Mouse (Mus musculus) forebrain, embryonic 11.5 days (tissue): Measurements from ENCODE around the gene Pde7b. TPM values are rescaled to one million over a fixed set of nuclear protein-coding genes. Genes with fewer than 3 reads are reported as not detected.

Experiments used
- ATAC-seq: fragments of 200-750 bp; cut with Nextera tagmentation; replicated peaks from 2 replicates; pipeline ENCODE4 v1.8.0; 2017; ENCODE audit warnings: moderate TSS enrichment; ENCODE audit not compliant: low FRiP score
- DNase-seq: peaks from one replicate; pipeline ENCODE4 v3.0.0-alpha.2; 2017; ENCODE audit warnings: low spot score
- H3K27ac ChIP-seq: fragments of 300-500 bp; sonication (generic); 2 replicates; pipeline ENCODE4 v1.5.1; 2014; ENCODE audit warnings: low read depth, low read length
- H3K27me3 ChIP-seq: fragments of 300-500 bp; sonication (generic); 2 replicates; pipeline ENCODE4 v1.6.1; 2014; ENCODE audit warnings: mild to moderate bottlenecking, low read length, mixed read lengths; ENCODE audit not compliant: control insufficient read depth, insufficient read depth
- H3K36me3 ChIP-seq: fragments of 300-500 bp; sonication (generic); 2 replicates; pipeline ENCODE4 v1.6.1; 2014; ENCODE audit warnings: mild to moderate bottlenecking, low read length, moderate library complexity, mixed read lengths; ENCODE audit not compliant: control insufficient read depth, insufficient read depth
- H3K4me1 ChIP-seq: fragments of 300-500 bp; sonication (generic); replicated peaks from 2 replicates; pipeline ENCODE4 v1.6.1; 2014; ENCODE audit warnings: low read length, mixed read lengths; ENCODE audit not compliant: control insufficient read depth, insufficient read depth
- H3K4me2 ChIP-seq: fragments of 300-500 bp; sonication (generic); 2 replicates; pipeline ENCODE4 v1.6.1; 2014; ENCODE audit warnings: low read depth, mild to moderate bottlenecking, low read length, moderate library complexity, mixed read lengths; ENCODE audit not compliant: severe bottlenecking
- H3K4me3 ChIP-seq: fragments of 300-500 bp; sonication (generic); 2 replicates; pipeline ENCODE4 v1.5.1; 2014; ENCODE audit warnings: low read depth, low read length
- H3K9ac ChIP-seq: fragments of 300-500 bp; sonication (generic); 2 replicates; pipeline ENCODE4 v1.6.1; 2014; ENCODE audit warnings: low read length
- H3K9me3 ChIP-seq: fragments of 300-500 bp; sonication (generic); 2 replicates; pipeline ENCODE4 v1.6.1; 2016; ENCODE audit warnings: low read length, mixed read lengths; ENCODE audit not compliant: control insufficient read depth
- WGBS: fragments of 180-500 bp; shearing (Covaris S2); extraction: QIAGEN DNeasy Blood & Tissue Kit; methylation state at CpG from one replicate; pipeline ENCODE4 v1.1.7; 2014; 5-methylcytosine and 5-hydroxymethylcytosine counted together
- polyA plus RNA-seq: library from polyadenylated mRNA; unstranded; fragments of >200 nt; fragmentation: Nextera tagmentation; extraction: Ambion mirVana; gene quantifications from 2 replicates; pipeline ENCODE4 v1.2.1, GENCODE M21; 2014

Gene Pde7b
- polyA plus RNA-seq, 1 experiment from 2014 or later: 1.7 TPM

DNA sequence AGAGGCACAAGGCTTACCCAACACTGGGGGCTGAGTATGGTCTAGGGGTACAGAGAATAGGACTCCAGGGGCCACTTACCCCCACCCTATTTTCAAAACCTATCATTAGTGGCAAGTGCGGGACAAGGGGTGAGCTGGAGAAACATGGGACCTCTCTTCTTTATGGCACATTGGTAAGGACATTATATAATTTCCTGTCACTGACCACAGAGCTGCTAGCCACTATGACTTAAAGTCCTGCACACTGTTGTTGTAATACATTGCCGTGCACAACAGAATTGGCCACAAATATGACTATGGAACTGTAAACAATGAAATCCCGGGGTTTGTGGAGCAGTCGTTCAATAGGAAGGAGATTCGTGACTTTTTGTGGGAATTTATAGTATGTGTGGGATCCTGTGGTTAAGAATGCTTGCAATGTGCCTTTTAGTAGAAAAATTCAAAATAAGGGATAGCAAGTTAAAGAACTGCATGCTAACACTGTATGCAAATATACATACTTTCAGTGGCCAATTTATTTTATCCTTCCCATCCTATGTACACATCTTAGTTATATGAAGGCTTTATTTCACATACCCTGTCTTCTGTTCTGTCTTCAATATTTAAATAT lies 25.9 kb upstream of the Pde7b start:
- WGBS: 88% methylated on average over 5 of the region's 5 CpGs
- H3K4me1 ChIP-seq: no peaks in the 10 kb centered on the region
- no peaks in the 10 kb centered on the region for H3K27me3 ChIP-seq
- no peak overlapping the region for H3K4me2 ChIP-seq
- DNase-seq (no peak), ATAC-seq (no peak)
- no peak overlapping the region for H3K4me3 ChIP-seq
- no peak overlapping the region for H3K9ac ChIP-seq
- H3K27ac ChIP-seq: no peak overlapping the region
- no peaks in the 10 kb centered on the region for H3K9me3 ChIP-seq
- no peaks in the 10 kb centered on the region for H3K36me3 ChIP-seq

DNA sequence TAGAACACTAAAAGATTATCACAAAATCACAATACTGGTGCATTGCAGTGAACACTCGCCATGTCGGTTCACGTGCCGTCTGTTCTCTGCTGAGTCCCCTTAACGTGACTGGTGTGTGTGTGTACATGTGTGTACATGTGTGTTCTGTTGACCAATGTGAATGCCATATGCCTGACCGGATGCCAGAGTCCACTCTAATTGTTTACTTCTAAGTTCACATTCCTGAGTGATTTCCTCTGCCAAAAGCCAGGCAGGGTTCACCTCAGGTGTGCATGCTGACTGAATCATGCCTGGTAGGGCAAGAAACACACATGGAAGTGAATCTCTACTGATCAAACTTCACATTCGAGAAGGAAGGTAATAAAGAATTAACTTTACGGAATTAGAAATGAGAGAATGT lies 24.1 kb upstream of the Pde7b start:
- H3K9ac ChIP-seq: no peak overlapping the region
- DNase-seq: no peak
- no peaks in the 10 kb centered on the region for H3K4me1 ChIP-seq
- no peaks in the 10 kb centered on the region for H3K36me3 ChIP-seq
- no peak overlapping the region for H3K4me2 ChIP-seq
- ATAC-seq: no peak
- no peak overlapping the region for H3K4me3 ChIP-seq
- no peaks in the 10 kb centered on the region for H3K9me3 ChIP-seq
- no peak overlapping the region for H3K27ac ChIP-seq
- 94% methylated on average over 8 of the region's 8 CpGs for WGBS
- no peaks in the 10 kb centered on the region for H3K27me3 ChIP-seq

DNA sequence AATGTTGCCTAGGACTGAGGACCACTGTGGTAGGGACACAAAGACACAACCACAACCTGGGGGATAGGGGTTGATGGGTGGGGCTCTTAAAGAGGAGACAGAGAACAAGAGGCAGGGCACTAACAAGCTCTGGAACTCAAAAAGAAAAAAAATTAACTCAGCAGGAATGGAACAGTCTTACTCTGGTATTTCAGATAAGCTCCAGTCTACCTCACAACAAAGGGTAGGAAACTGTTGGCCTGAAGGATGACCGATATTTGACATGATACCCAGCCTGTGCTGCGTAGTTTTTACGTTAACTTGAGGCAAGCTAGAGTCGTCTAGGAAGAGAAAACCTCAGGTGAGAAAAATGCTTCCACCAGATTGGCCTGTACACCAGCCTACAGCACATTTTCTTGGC lies 22.4 kb upstream of the Pde7b start:
- H3K4me2 ChIP-seq: no peak overlapping the region
- no peak for DNase-seq
- no peak overlapping the region for H3K9ac ChIP-seq
- H3K9me3 ChIP-seq: no peaks in the 10 kb centered on the region
- no peaks in the 10 kb centered on the region for H3K4me1 ChIP-seq
- no peaks in the 10 kb centered on the region for H3K27me3 ChIP-seq
- no peak overlapping the region for H3K4me3 ChIP-seq
- ATAC-seq: no peak
- no peaks in the 10 kb centered on the region for H3K36me3 ChIP-seq
- H3K27ac ChIP-seq: no peak overlapping the region
- WGBS: 88% methylated on average over 4 of the region's 4 CpGs

DNA sequence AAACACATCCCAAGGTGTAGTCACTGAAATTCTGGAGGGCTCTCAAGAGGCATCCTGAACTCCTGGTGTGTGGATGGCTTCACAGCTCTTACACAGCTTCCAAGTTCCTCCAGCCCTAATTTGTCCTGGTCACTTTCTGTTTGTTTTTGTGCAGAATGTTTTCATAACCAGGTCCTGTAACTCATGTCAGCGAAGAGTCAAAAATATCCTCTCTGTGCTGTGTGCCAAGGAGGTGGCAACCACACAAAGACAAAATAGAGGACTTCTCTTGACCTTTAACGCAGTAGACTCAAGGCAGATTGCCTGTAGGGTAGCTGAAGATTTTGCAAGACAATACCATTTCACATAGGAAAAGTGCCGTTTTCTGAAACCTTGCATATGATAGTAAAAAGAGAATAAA lies 14.9 kb upstream of the Pde7b start:
- ATAC-seq (no peak), DNase-seq (no peak)
- H3K9me3 ChIP-seq: no peaks in the 10 kb centered on the region
- no peaks in the 10 kb centered on the region for H3K27me3 ChIP-seq
- H3K4me2 ChIP-seq: no peak overlapping the region
- 85% methylated on average over 3 of the region's 3 CpGs for WGBS
- no peaks in the 10 kb centered on the region for H3K36me3 ChIP-seq
- no peak overlapping the region for H3K4me3 ChIP-seq
- H3K9ac ChIP-seq: no peak overlapping the region
- H3K4me1 ChIP-seq: no peaks in the 10 kb centered on the region; the same call in 1 of the 2 replicates
- no peak overlapping the region for H3K27ac ChIP-seq

DNA sequence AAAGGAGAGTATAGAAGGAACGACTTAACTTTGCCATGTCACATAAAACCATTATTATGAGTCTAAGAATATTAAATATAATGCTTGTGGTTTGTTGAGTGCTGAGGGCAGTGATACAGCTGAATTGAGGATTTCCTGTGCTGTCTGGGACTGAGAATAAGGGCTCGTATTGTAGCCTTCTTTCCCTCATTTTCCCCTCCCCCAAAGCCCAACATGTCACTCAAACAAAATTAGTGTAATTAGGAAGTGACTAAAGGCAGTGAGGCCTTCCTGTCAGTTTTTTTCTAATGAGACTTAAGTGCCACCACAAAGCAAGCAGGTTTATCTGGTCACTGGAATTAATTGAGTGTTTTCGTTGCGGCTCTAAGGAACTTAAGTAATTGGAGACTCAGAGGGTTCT lies 12.3 kb upstream of the Pde7b start:
- Histone ChIP-seq H3K4me2 (no peak overlapping the region), H3K9ac (no peak overlapping the region), H3K9me3 (no peaks in the 10 kb centered on the region), H3K36me3 (no peaks in the 10 kb centered on the region), H3K27ac (no peak overlapping the region), H3K27me3 (no peaks in the 10 kb centered on the region), H3K4me1 (no peaks in the 10 kb centered on the region; the same call in 1 of the 2 replicates), H3K4me3 (no peak overlapping the region)
- DNase-seq (no peak), ATAC-seq (peak; percentile 53; the same call in 1 of the 2 replicates)
- 19% methylated on average over 4 of the region's 4 CpGs for WGBS

DNA sequence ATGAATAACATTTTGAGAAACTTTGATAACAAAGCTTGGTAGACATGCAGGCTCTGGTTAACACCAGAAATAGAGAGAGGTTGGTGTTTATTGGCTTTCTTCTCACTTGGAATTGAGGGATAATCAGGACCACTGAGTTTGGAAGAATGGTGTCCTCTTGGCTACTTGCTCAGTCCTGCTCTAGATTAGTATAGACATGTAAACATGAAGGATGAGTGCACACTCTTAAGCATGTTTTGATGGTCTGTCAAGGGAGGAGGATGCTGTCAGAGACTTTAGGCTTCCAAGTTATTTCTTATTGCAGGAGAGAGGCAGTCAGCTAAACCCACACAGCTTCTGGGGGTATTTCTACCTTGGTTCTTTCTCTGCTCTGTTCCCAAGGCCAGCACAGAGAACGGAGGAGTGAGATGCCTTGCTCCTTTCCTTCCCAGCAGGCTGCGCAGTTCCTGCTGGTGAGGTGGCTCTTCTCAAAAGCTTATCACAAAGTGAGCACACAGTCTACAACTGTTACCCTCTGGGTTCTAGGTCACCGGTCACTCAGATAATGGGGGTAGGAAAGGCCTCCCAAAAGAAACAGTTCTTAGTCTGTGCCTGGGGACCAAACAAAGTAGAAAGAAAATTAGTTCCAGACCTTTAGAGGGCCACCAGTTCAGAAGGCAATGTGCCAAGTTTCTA lies 11.0 kb upstream of the Pde7b start:
- 63% methylated on average over 3 of the region's 3 CpGs for WGBS
- ATAC-seq (no peak), DNase-seq (no peak)
- H3K9me3 ChIP-seq: no peaks in the 10 kb centered on the region
- no peak overlapping the region for H3K4me3 ChIP-seq
- H3K27me3 ChIP-seq: no peaks in the 10 kb centered on the region
- no peak overlapping the region for H3K4me2 ChIP-seq
- H3K4me1 ChIP-seq: no peaks in the 10 kb centered on the region; the same call in 1 of the 2 replicates
- H3K27ac ChIP-seq: no peak overlapping the region
- H3K9ac ChIP-seq: no peak overlapping the region
- H3K36me3 ChIP-seq: no peaks in the 10 kb centered on the region

DNA sequence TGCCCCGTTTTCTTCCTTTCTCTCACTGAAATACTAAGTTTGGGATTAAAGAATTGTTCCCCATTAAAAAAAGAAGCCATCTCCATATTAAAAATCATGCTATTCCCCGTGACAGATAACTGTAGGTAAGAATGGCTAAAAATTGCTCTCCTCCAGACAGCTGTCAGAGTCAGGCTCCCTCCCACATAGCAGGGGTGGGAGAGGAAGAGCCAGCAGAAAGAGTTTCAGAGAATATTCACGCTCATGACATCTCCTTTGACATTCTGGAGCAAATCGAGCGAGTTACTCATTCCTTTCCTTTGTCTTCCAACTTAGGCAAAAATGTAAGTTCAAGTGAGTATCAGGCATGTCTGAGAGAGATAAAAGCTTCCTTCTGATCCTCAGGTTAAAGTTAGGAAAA lies 8.7 kb upstream of the Pde7b start:
- 79% methylated on average over 5 of the region's 5 CpGs for WGBS
- no peak for DNase-seq
- Histone ChIP-seq H3K4me2 (no peak overlapping the region), H3K9me3 (no peaks in the 10 kb centered on the region), H3K9ac (no peak overlapping the region), H3K27ac (no peak overlapping the region), H3K4me1 (no peaks in the 10 kb centered on the region; the same call in 1 of the 2 replicates), H3K36me3 (no peaks in the 10 kb centered on the region), H3K27me3 (no peaks in the 10 kb centered on the region), H3K4me3 (no peak overlapping the region)
- no peak for ATAC-seq

DNA sequence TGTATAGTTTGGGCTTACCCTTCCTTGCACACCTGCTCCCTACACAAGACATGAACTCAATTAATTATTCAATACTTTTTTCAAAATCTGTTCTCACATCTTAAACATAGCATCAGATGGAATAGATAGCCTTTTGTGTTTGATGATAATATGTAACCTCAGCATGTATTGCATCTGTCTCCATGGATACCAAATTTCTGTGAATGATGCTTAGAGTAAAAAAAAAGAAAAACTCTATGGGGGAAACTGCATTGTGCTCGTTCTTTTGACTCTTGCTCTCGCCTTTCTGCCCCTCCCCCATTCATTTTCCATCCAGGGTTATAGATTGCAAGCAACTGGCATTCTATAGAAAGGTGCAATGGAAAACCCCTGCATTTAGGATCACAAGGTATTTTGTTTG lies 7.3 kb upstream of the Pde7b start:
- no peak overlapping the region for H3K27ac ChIP-seq
- H3K4me3 ChIP-seq: no peak overlapping the region
- no peak overlapping the region for H3K9ac ChIP-seq
- H3K9me3 ChIP-seq: no peaks in the 10 kb centered on the region
- H3K27me3 ChIP-seq: no peaks in the 10 kb centered on the region
- H3K36me3 ChIP-seq: no peaks in the 10 kb centered on the region
- DNase-seq (no peak), ATAC-seq (no peak)
- WGBS: 37% methylated on average over 2 of the region's 2 CpGs
- H3K4me2 ChIP-seq: no peak overlapping the region
- no peaks in the 10 kb centered on the region; the same call in 1 of the 2 replicates for H3K4me1 ChIP-seq

DNA sequence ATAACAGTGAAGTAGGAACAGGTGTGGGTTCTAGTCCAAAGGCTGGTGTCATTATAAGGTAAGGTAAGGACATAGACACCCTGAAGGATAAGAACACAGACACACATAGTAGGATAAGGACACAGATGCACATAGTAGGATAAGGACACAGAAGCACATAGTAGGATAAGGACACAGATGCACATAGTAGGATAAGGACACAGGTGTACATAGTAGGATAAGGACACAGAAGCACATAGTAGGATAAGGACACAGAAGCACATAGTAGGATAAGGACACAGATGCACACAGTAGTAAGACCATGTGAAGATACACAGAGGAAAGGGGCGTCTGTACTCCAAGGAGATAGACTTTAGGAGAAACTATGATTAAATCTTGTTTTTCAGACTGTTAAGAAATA lies 5.2 kb upstream of the Pde7b start:
- H3K4me2 ChIP-seq: no peak overlapping the region
- WGBS: 64% methylated on average over 1 of the region's 1 CpGs
- H3K27me3 ChIP-seq: no peaks in the 10 kb centered on the region
- H3K4me3 ChIP-seq: no peak overlapping the region
- H3K27ac ChIP-seq: no peak overlapping the region
- no peaks in the 10 kb centered on the region for H3K9me3 ChIP-seq
- DNase-seq (no peak), ATAC-seq (no peak)
- H3K9ac ChIP-seq: no peak overlapping the region
- no peaks in the 10 kb centered on the region for H3K36me3 ChIP-seq
- H3K4me1 ChIP-seq: peaks cover 7% of the 10 kb centered on the region; the same call in 1 of the 2 replicates
